Comparison of ENCODE assay signal across 10 mouse cellular contexts in genomic region chr11:83853221-83853792, GRCm38 (mm10). TPM values are rescaled to one million over a fixed set of nuclear protein-coding genes. Genes with fewer than 3 reads are reported as not detected.
DNase-seq lines count a peak whose midpoint lies in the region; ATAC-seq and TF ChIP-seq lines count a peak whose summit lies in the region.
"Had no signal": no experiment of that assay in that cellular context is flagged by ENCODE, and none has a peak within 500 bp of the region (broad histone marks: within the 10 kb centered on the region; RNA-seq: fewer than 3 reads in every experiment).

No protein-coding gene starts in this region.

- intact Hi-C loops in left cerebral cortex, postnatal 25 days (cut with DNase I): loop anchor here (2.0 kb wide), 1 partner anchor 663 kb away; no protein-coding TSS in a partner anchor

- no peak for TF ChIP-seq CTCF in lung, adult 2 months (IDR thresholded peaks at IDR 0.05; ENCODE audit: insufficient read depth, low read length)

- no peaks in the 10 kb centered on the region for H3K36me3 ChIP-seq in heart, embryonic 12.5 days
- no peaks in the 10 kb centered on the region for H3K36me3 ChIP-seq in heart, embryonic 16.5 days (ENCODE audit: control insufficient read depth, insufficient read depth)

- WGBS in heart, embryonic 12.5 days: under 1% methylated on average over 33 of the region's 33 CpGs
- 1% methylated on average over 33 of the region's 33 CpGs for WGBS in heart, embryonic 16.5 days
- WGBS in lung, adult 2 months: 2% methylated on average over 33 of the region's 33 CpGs

- peaks cover 83% of the 10 kb centered on the region for H3K27me3 ChIP-seq in heart, embryonic 12.5 days (replicated peaks)
- peaks cover 75% of the 10 kb centered on the region for H3K27me3 ChIP-seq in heart, embryonic 16.5 days (ENCODE audit: control insufficient read depth, insufficient read depth, low read length)
- H3K27me3 ChIP-seq: Patski had no signal

- H3K4me1 ChIP-seq in heart, embryonic 12.5 days (replicated peaks): peaks cover 37% of the 10 kb centered on the region
- H3K4me1 ChIP-seq in heart, embryonic 16.5 days (ENCODE audit: control insufficient read depth, insufficient read depth, low read length): peaks cover 18% of the 10 kb centered on the region
- H3K4me1 ChIP-seq in lung, adult 2 months (ENCODE audit: control insufficient read depth, insufficient read depth, low read length): no peaks in the 10 kb centered on the region

- no peak; the same call in 1 of the 2 replicates for TF ChIP-seq POLR2A in lung, adult 2 months (IDR thresholded peaks at IDR 0.05; ENCODE audit: borderline replicate concordance, extremely low read depth, low read depth, low read length)

- H3K9me3 ChIP-seq in heart, embryonic 12.5 days (replicated peaks): no peaks in the 10 kb centered on the region
- no peaks in the 10 kb centered on the region for H3K9me3 ChIP-seq in heart, embryonic 16.5 days (replicated peaks; ENCODE audit: control insufficient read depth, low read length)

- peak overlapping the region; percentile 33 for H3K4me3 ChIP-seq in heart, embryonic 12.5 days
- H3K4me3 ChIP-seq in heart, embryonic 16.5 days (ENCODE audit: low read length): peak overlapping the region; percentile 30
- H3K4me3 ChIP-seq in lung, adult 2 months (replicated peaks; ENCODE audit: extremely low read depth, low read depth, low read length): peak overlapping the region; percentile 27
- H3K4me3 ChIP-seq: myocyte had no signal

- H3K27ac ChIP-seq in heart, embryonic 12.5 days (ENCODE audit: poor library complexity, severe bottlenecking): no peak overlapping the region
- no peak overlapping the region for H3K27ac ChIP-seq in heart, embryonic 16.5 days (ENCODE audit: low read length)

- no peak overlapping the region for H3K9ac ChIP-seq in heart, embryonic 12.5 days
- no peak overlapping the region for H3K9ac ChIP-seq in heart, embryonic 16.5 days (ENCODE audit: low read length)

- DNase-seq in heart, postnatal 4 days: no peak
- peak; percentile 3 for DNase-seq in Muller cell, postnatal 12 days (ENCODE audit: inconsistent ontology term)
- DNase-seq in lung, adult 2 months: peak; percentile 68
- DNase-seq in left cerebral cortex, postnatal 25 days (ENCODE audit: low spot score in 2 of 2): no peak
- no peak for DNase-seq in layer of hippocampus, adult 9-10 months (ENCODE audit: low spot score)

- H3K4me2 ChIP-seq in heart, embryonic 12.5 days: peak overlapping the region; percentile 56
- peak overlapping the region; percentile 23; the same call in 1 of the 2 replicates for H3K4me2 ChIP-seq in heart, embryonic 16.5 days (ENCODE audit: low read depth, low read length)

- ATAC-seq in heart, embryonic 12.5 days (ENCODE audit: insufficient number of reproducible peaks, low FRiP score): no peak
- no peak for ATAC-seq in heart, embryonic 16.5 days (replicated peaks; ENCODE audit: extremely low read depth, insufficient read depth, low FRiP score)
- no peak for ATAC-seq in megakaryocyte-erythroid progenitor cell, adult 5-6 weeks (replicated peaks; ENCODE audit: low FRiP score, low TSS enrichment, poor library complexity, severe bottlenecking)
- ATAC-seq: Patski had no signal

RNA-seq across cellular contexts. Expression of gene Hnf1b, which starts 3.4 kb away (rescaled TPM):
- 0.09 and 0.24 TPM in 2 replicates for polyA plus RNA-seq in heart, embryonic 12.5 days (2016; fragmentation: Nextera tagmentation; extraction: Ambion mirVana)
- not detected for total RNA-seq in heart, postnatal 4 days (2021)
- 0.21 and 1.2 TPM in 2 replicates for polyA plus RNA-seq in heart, embryonic 16.5 days (2015; fragmentation: Nextera tagmentation; extraction: Ambion mirVana)
- 15.2 and 16.3 TPM in 2 replicates for polyA plus RNA-seq in lung, adult 2 months (2012; rRNA removed)
- total RNA-seq in left cerebral cortex, postnatal 25 days (2021): under 1 TPM; 0.18 to 0.30 TPM
- total RNA-seq in megakaryocyte-erythroid progenitor cell, adult 5-6 weeks (2014; fragmentation: Nextera tagmentation): not detected in 2 replicates
- not detected in 2 replicates for total RNA-seq in megakaryocyte-erythroid progenitor cell, adult 5-6 weeks (2017)
- polyA plus RNA-seq: myocyte had no signal

Comparison
In these comparisons a context has a peak if more than half of its experiments do, and no peak if none do; other contexts are left out.
1. DNase-seq: peak in Muller cell, postnatal 12 days (single experiment) and lung, adult 2 months (single experiment); none in heart, postnatal 4 days (single experiment), left cerebral cortex, postnatal 25 days (0 of 2) and layer of hippocampus, adult 9-10 months (single experiment).
2. Peak in every context shown above with its lines, with median percentiles within 50 percentile points of each other: H3K4me3 ChIP-seq.